Mouse (Mus musculus) neural tube, embryonic 14.5 days (tissue): ENCODE results near the gene Pip5k1b. TPM values are rescaled to one million over a fixed set of nuclear protein-coding genes. Genes with fewer than 3 reads are reported as not detected.

Source experiments
- ATAC-seq: fragments of 200-750 bp; cut with Nextera tagmentation; 2 replicates; pipeline ENCODE4 v1.8.0; 2017; ENCODE audit warnings: low read depth, mild to moderate bottlenecking, moderate TSS enrichment, moderate library complexity
- H3K27ac ChIP-seq: fragments of 300-500 bp; sonication (generic); 2 replicates; pipeline ENCODE4 v1.5.1; 2014; ENCODE audit warnings: low read depth, mild to moderate bottlenecking, control low read depth, low read length, moderate library complexity, mixed read lengths
- H3K27me3 ChIP-seq: fragments of 300-500 bp; sonication (generic); 2 replicates; pipeline ENCODE4 v1.6.1; 2014; ENCODE audit warnings: low read length; ENCODE audit not compliant: control insufficient read depth, insufficient read depth
- H3K36me3 ChIP-seq: fragments of 300-500 bp; sonication (generic); 2 replicates; pipeline ENCODE4 v1.6.1; 2014; ENCODE audit warnings: low read length, mixed read lengths; ENCODE audit not compliant: control insufficient read depth, insufficient read depth
- H3K4me1 ChIP-seq: fragments of 300-500 bp; sonication (generic); 2 replicates; pipeline ENCODE4 v1.6.1; 2014; ENCODE audit warnings: low read length; ENCODE audit not compliant: control insufficient read depth, insufficient read depth
- H3K4me2 ChIP-seq: fragments of 300-500 bp; sonication (generic); 2 replicates; pipeline ENCODE4 v1.6.1; 2014; ENCODE audit warnings: mild to moderate bottlenecking, low read depth, low read length, control low read depth
- H3K4me3 ChIP-seq: fragments of 300-500 bp; sonication (generic); 2 replicates; pipeline ENCODE4 v1.5.1; 2014; ENCODE audit warnings: low read depth, low read length, control low read depth, mixed read lengths
- H3K9ac ChIP-seq: fragments of 300-500 bp; sonication (generic); replicated peaks from 2 replicates; pipeline ENCODE4 v1.6.1; 2014; ENCODE audit warnings: low read depth, mild to moderate bottlenecking, control low read depth, low read length, mixed read lengths
- H3K9me3 ChIP-seq: fragments of 300-500 bp; sonication (generic); 2 replicates; pipeline ENCODE4 v1.6.1; 2016; ENCODE audit warnings: low read length; ENCODE audit not compliant: control insufficient read depth
- WGBS: fragments of 180-500 bp; shearing (Covaris S2); extraction: QIAGEN DNeasy Blood & Tissue Kit; methylation state at CpG from one replicate; pipeline ENCODE4 v1.1.7; 2014; 5-methylcytosine and 5-hydroxymethylcytosine counted together
- polyA plus RNA-seq: library from polyadenylated mRNA; unstranded; fragments of >200 nt; fragmentation: Nextera tagmentation; extraction: Ambion mirVana; gene quantifications from 2 replicates; pipeline ENCODE4 v1.2.1, GENCODE M21; 2014

The Pip5k1b gene
- polyA plus RNA-seq, 1 experiment from 2014 or later, result 2.1 TPM

DNA sequence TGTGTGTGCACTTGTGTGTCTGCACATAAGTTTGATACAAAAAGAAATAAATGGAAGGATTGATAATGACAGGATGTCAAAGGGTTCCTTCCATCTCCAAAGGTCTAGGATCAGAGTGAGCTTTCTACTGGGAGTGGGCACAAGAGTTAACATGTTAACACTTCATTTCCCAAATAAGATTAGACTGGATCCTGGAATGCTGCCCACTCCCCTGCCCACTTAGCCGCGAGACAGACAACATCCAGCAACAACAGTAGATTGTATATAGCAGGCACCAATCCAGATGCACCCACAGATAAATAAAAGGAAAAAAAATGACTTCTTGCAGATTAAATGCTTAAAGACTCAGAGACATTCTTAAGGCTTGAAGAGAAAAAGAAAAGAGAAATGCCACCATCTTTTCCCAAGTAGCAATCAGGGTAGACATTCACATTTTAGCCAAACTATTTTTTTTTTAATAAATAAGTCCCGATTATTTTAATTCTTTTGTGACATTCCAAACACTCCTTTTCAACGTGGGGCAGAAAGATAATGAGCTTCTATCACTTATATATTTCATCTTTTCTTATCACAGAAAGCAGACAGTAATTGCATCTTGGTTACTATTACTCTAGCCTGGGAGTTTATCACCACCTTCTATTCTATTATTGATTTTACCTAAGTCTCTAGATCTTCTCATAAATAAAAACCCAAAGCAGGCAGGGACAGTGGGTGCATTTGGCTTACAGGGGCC lies 219.9 kb downstream of the Pip5k1b start:
- Histone ChIP-seq H3K4me3 (no peak overlapping the region), H3K9me3 (no peaks in the 10 kb centered on the region), H3K27ac (no peak overlapping the region), H3K27me3 (no peaks in the 10 kb centered on the region), H3K4me2 (no peak overlapping the region), H3K36me3 (no peaks in the 10 kb centered on the region), H3K9ac (no peak overlapping the region), H3K4me1 (no peaks in the 10 kb centered on the region)
- WGBS, result 72% methylated on average over 4 of the region's 4 CpGs
- ATAC-seq, result no peak

DNA sequence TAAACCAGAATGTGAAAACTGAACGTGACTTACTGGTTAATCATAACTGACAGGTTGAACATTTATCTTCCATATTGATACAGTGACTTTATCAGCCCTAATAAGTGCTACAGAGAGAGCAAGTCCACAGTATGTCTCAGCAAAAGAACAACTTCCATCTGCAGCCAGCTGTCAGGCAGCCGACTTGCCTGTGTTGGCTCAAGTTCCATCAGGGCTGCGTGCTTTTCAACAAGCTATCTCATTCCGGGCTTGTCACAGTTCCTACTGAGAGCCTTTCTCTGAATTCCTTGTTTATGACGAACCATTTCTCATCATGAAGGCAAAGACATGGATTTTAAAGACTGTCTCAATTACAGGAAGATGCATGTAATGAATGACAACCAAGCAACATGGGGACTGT lies 222.7 kb downstream of the Pip5k1b start:
- H3K27ac ChIP-seq, result no peak overlapping the region
- H3K4me2 ChIP-seq, result no peak overlapping the region
- H3K9ac ChIP-seq, result no peak overlapping the region
- H3K36me3 ChIP-seq, result no peaks in the 10 kb centered on the region
- WGBS, result 74% methylated on average over 5 of the region's 5 CpGs
- H3K27me3 ChIP-seq, result no peaks in the 10 kb centered on the region
- no peaks in the 10 kb centered on the region for H3K9me3 ChIP-seq
- H3K4me3 ChIP-seq, result no peak overlapping the region
- no peaks in the 10 kb centered on the region for H3K4me1 ChIP-seq
- ATAC-seq, result no peak

- Histone ChIP-seq H3K4me2 (no peak overlapping the region), H3K27me3 (no peaks in the 10 kb centered on the region), H3K9me3 (no peaks in the 10 kb centered on the region), H3K36me3 (no peaks in the 10 kb centered on the region), H3K4me3 (no peak overlapping the region), H3K27ac (no peak overlapping the region), H3K9ac (no peak overlapping the region), H3K4me1 (peaks cover 3% of the 10 kb centered on the region; the same call in 1 of the 2 replicates)
- 86% methylated on average over 2 of the region's 2 CpGs for WGBS
- no peak for ATAC-seq
Observed at GRCm38 (mm10) chr19:24331274-24331673, 224.4 kb downstream of the Pip5k1b start.

DNA sequence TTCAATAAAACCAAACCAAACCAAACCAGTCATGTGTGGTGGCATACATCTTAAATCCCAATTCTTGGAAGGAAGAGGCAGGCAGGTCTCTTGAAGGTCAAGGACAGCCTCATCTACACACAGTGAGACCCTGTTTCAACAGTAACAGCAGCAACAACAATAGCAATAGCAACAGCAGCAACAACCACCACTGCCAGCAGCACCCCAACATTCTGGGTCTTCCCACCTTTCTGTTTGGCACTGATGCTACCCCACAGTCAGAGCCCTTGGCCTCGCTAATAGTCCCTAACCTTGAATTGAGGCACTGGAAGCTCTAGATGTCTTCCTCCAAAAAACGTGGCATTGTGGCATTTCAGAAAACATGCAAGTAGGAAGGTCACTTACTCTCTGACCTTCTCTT lies 225.3 kb downstream of the Pip5k1b start:
- Histone ChIP-seq H3K4me1 (peaks cover 3% of the 10 kb centered on the region; the same call in 1 of the 2 replicates), H3K4me2 (no peak overlapping the region), H3K27ac (no peak overlapping the region), H3K4me3 (no peak overlapping the region), H3K9me3 (no peaks in the 10 kb centered on the region), H3K36me3 (no peaks in the 10 kb centered on the region), H3K9ac (no peak overlapping the region), H3K27me3 (no peaks in the 10 kb centered on the region)
- ATAC-seq, result no peak
- 74% methylated on average over 2 of the region's 2 CpGs for WGBS

DNA sequence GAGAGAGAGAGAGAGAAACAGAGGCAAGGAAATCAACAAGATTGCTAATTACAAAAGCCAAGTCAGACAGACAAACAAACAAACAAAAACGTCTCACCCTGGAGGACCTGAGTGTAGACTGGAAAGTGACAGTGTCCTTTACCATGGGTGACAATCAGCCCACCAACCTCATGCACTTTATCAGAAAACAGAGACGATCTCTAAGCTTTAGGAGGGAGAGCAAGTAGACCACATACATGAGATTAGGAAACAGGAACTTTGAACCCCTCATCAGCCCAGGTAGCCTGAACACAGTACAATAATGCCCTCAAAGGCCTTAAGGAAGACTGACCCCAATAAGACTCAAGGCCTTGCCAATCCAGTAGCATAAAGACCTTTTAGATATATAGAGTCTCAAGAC lies 227.8 kb downstream of the Pip5k1b start:
- no peak for ATAC-seq
- Histone ChIP-seq H3K4me2 (no peak overlapping the region), H3K9ac (no peak overlapping the region), H3K4me3 (no peak overlapping the region), H3K4me1 (peaks cover 5% of the 10 kb centered on the region; the same call in 1 of the 2 replicates), H3K9me3 (no peaks in the 10 kb centered on the region), H3K27me3 (no peaks in the 10 kb centered on the region), H3K36me3 (no peaks in the 10 kb centered on the region), H3K27ac (no peak overlapping the region)
- 78% methylated on average over 2 of the region's 2 CpGs for WGBS

- no peak overlapping the region for H3K4me3 ChIP-seq
- no peak overlapping the region for H3K4me2 ChIP-seq
- no peak overlapping the region for H3K9ac ChIP-seq
- H3K27ac ChIP-seq, result no peak overlapping the region
- peaks cover 5% of the 10 kb centered on the region; the same call in 1 of the 2 replicates for H3K4me1 ChIP-seq
- no peak for ATAC-seq
- H3K9me3 ChIP-seq, result no peaks in the 10 kb centered on the region
- WGBS, result 25% methylated on average over 1 of the region's 1 CpGs
- H3K36me3 ChIP-seq, result no peaks in the 10 kb centered on the region
- no peaks in the 10 kb centered on the region for H3K27me3 ChIP-seq
Observed at GRCm38 (mm10) chr19:24326969-24327368, 228.7 kb downstream of the Pip5k1b start.

- H3K27ac ChIP-seq, result no peak overlapping the region
- peaks cover 5% of the 10 kb centered on the region; the same call in 1 of the 2 replicates for H3K4me1 ChIP-seq
- no peaks in the 10 kb centered on the region for H3K27me3 ChIP-seq
- WGBS, result 86% methylated on average over 6 of the region's 6 CpGs
- no peak overlapping the region for H3K4me3 ChIP-seq
- no peak overlapping the region for H3K4me2 ChIP-seq
- ATAC-seq, result no peak
- no peak overlapping the region for H3K9ac ChIP-seq
- H3K9me3 ChIP-seq, result no peaks in the 10 kb centered on the region
- H3K36me3 ChIP-seq, result no peaks in the 10 kb centered on the region
Observed at GRCm38 (mm10) chr19:24325692-24326091, 230.0 kb downstream of the Pip5k1b start.

DNA sequence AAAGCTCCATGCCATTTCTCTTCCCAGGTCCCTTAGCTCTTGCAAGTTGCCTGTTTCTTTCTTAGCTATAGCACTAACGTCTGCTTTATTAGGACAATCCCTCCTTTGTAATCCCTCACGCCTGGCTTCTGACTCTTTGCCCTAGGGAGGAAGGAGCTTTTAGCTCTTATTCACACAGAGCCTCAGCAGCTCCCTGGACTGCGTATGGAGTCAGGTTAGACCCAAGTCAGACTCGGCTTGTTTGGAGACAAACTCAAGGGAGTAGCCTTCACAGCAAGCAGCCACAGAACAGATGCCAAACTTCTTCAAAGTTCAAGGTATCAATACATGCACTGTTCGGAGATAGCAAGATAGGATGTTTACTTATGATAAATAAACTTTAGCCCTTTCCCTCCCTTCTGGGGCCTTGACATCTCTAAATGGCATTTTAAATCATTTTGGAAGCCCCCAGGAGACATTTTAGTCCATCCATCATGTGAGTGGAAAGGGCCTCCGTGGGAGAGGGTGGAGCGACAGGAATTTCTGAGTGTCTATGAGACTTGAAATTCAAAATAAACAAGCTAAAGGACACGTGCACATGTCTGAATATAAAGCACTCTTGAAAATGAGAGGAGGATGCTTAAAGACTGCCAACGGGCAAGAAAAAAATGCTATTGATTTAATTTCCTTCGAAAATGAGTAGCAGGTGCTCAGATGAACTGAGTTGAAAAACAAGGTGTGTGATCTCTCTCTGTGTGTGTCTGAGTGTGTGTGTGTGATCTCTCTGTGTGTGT lies 231.6 kb downstream of the Pip5k1b start:
- peaks cover 5% of the 10 kb centered on the region; the same call in 1 of the 2 replicates for H3K4me1 ChIP-seq
- ATAC-seq, result no peak

DNA sequence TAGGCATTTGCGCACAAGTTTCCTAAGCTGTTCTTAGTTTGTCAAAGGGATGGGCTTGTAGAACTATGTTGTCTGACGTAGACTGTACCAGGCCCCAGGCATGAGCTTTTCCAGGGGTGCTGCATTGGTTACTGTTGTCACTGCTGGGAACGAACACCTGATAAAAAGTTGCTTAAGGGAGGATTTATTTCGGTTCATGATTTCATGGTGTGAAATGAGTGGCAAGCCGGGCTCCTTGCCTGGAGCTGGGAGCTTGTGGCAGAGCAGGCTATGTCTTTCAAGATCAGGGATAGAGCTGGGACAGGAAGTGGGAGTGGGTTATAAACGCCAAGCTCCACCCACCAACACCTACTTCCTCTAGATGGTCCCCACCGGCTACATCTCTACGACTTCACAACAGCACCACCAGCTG lies 233.8 kb downstream of the Pip5k1b start:
- Histone ChIP-seq H3K9ac (no peak overlapping the region), H3K4me2 (no peak overlapping the region), H3K4me1 (peaks cover 3% of the 10 kb centered on the region; the same call in 1 of the 2 replicates), H3K9me3 (no peaks in the 10 kb centered on the region), H3K36me3 (no peaks in the 10 kb centered on the region), H3K27ac (no peak overlapping the region), H3K27me3 (no peaks in the 10 kb centered on the region), H3K4me3 (no peak overlapping the region)
- ATAC-seq, result no peak
- WGBS, result 87% methylated on average over 8 of the region's 8 CpGs

More for the DNA sequence above, 231.6 kb downstream of the Pip5k1b start:
- Histone ChIP-seq H3K36me3 (no peaks in the 10 kb centered on the region), H3K4me3 (no peak overlapping the region), H3K9me3 (no peaks in the 10 kb centered on the region), H3K9ac (no peak overlapping the region), H3K27me3 (no peaks in the 10 kb centered on the region), H3K27ac (no peak overlapping the region), H3K4me2 (no peak overlapping the region)
- WGBS, result 24% methylated on average over 10 of the region's 10 CpGs
